Mouse (Mus musculus) testis, adult 2 months (tissue): ENCODE measurements around the gene Prr29.

ENCODE experiments used
- CTCF ChIP-seq: fragments of 200-500 bp; IDR thresholded peaks from 2 replicates; pipeline ENCODE4 v1.5.1; 2012; ENCODE audit warnings: low read depth, mild to moderate bottlenecking, inconsistent platforms, low read length, moderate library complexity; ENCODE audit not compliant: control insufficient read depth, insufficient read depth, insufficient replicate concordance
- POLR2A ChIP-seq: fragments of 200-500 bp; IDR thresholded peaks from 2 replicates; pipeline ENCODE4 v1.6.1; 2012; ENCODE audit warnings: low read depth, mild to moderate bottlenecking, inconsistent platforms, low read length, moderate library complexity; ENCODE audit not compliant: control insufficient read depth

- no peak for TF ChIP-seq CTCF
- no peak for TF ChIP-seq POLR2A
These were observed 8.7 kb downstream of the Prr29 start for GRCm38 (mm10) chr11:106373998-106374397.
